Mouse (Mus musculus): Measurements from ENCODE around the gene Gm21994. TPM values are rescaled to one million over a fixed set of nuclear protein-coding genes. Genes with fewer than 3 reads are reported as not detected.

Gene Gm21994
- polyA plus RNA-seq (2015; fragmentation: Nextera tagmentation; extraction: Ambion mirVana), result 1.7 and 2.6 TPM in 2 replicates

DNA sequence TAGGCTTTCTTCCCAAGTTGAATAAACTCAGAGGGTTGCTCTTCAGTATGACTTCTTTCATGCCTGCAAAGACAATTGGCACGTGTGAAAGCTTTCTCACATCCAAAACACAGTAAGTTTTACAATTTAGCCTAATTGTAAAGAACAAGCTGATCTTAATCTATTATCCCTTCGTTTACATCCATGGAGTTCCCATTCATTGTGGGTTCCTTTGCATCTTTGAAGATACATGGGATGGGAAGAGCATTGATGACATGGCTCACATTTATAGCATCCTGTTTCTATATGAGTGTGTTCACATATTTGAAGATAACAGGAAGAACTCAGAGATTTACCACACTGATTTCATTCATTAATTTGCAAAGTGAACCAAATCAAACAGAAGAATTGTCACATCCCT is at the start of gene Gm21994:
Gene Gm21994 (minus strand): TSS at position 101 of the 400 bp plus-strand sequence.

DNA sequence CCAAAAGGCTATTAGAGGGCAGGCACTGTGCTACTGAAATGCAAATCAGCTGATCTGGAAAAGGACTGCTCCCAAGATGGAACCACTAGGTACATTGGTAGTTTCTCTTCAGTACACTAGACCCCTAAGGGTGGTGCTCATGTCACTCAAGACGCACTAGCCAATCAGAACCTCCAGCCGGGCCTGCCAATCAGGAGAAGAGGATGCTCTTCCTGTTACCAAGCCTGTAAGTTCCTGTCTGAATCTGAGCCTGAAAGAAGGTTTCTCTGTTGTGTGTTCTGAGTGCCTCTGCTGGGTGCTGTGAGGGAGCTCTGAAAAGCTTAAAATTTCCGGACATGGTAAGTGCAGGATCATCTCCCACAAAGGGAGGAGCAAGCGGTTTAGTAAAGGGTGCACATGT is 1.9 kb upstream of the Gm21994 start, which contains the start of gene Gm14124:
Gene Gm14124 (plus strand): TSS at position 227 of the 400 bp plus-strand sequence.

DNA sequence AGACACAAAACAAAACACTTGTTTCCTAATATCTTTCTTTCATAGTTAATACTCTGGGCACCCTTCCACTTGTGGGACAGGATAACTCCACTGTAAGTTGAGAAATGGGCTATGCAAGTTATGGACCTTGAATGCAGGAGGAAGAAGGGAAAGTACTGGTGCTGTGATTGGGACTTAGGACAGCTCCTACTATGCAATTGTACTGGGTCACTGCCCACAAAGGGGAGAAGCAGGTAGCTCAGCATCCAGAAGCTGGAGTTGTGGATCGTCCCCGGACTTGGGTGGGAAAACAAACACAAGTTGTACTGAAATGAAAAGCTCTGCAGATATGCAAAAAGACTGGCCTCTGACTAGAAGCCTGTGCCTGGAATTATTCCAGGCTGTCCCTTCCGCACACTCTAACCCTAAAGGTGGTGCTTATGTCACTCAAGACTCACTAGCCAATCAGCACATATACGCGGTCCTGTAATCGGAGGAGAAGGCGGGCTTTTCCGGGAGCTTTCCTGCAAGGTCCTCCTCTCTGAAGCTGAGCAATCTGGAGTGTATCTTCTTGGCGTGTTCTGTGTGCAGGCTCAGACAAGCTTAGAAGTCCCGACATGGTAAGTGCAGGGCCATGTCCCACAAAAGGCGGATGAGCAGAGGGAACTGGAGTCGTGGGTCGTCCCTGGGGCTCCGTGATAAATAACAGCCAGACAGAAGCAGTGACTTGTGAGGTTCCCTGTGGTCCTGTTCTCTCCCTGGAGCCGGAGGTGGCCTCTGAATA is 37.6 kb downstream of the Gm21994 start, which contains the start of gene Zfp937:
Gene Zfp937 (plus strand): TSS at position 474 of the 763 bp plus-strand sequence.

Other genes with a start within 250 kb of the Gm21994 start
- gene Zfp120, start 118.9 kb downstream of the Gm21994 start, polyA plus RNA-seq (2015; fragmentation: Nextera tagmentation; extraction: Ambion mirVana), result 4.2 TPM in 2 replicates
- not detected in 2 replicates for gene Gm10770, start 75.9 kb downstream of the Gm21994 start, polyA plus RNA-seq (2015; fragmentation: Nextera tagmentation; extraction: Ambion mirVana)
- gene Gm14139, start 73.8 kb downstream of the Gm21994 start, polyA plus RNA-seq (2015; fragmentation: Nextera tagmentation; extraction: Ambion mirVana), result 0.07 and 0.08 TPM in 2 replicates
- gene Zfp937, start 37.5 kb downstream of the Gm21994 start, polyA plus RNA-seq (2015; fragmentation: Nextera tagmentation; extraction: Ambion mirVana), result 1.3 and 2.0 TPM in 2 replicates
- gene Gm14124, start 1.9 kb upstream of the Gm21994 start, polyA plus RNA-seq (2015; fragmentation: Nextera tagmentation; extraction: Ambion mirVana), result not detected in 2 replicates
- 0.89 and 0.95 TPM in 2 replicates for gene Gm10130, start 68.1 kb upstream of the Gm21994 start, polyA plus RNA-seq (2015; fragmentation: Nextera tagmentation; extraction: Ambion mirVana)
- 1.0 and 1.4 TPM in 2 replicates for gene 3300002I08Rik, start 107.2 kb upstream of the Gm21994 start, polyA plus RNA-seq (2015; fragmentation: Nextera tagmentation; extraction: Ambion mirVana)
- 0.84 and 0.90 TPM in 2 replicates for gene Zfp442, start 195.9 kb upstream of the Gm21994 start, polyA plus RNA-seq (2015; fragmentation: Nextera tagmentation; extraction: Ambion mirVana)
- not detected in 2 replicates for gene Zfp345, start 229.5 kb upstream of the Gm21994 start, polyA plus RNA-seq (2015; fragmentation: Nextera tagmentation; extraction: Ambion mirVana)

Measured in spleen, postnatal 0 days (tissue).